Mouse (Mus musculus) kidney, postnatal 10 days (tissue): ENCODE results near the gene Robo4.
A peak's percentile ranks its signal among the peaks of the same experiment; 100 is the strongest.

Source experiments
- DNase-seq: peaks from one replicate; pipeline ENCODE4 v3.0.0; 2021; ENCODE audit warnings: mixed read lengths

Robo4 gene

DNA sequence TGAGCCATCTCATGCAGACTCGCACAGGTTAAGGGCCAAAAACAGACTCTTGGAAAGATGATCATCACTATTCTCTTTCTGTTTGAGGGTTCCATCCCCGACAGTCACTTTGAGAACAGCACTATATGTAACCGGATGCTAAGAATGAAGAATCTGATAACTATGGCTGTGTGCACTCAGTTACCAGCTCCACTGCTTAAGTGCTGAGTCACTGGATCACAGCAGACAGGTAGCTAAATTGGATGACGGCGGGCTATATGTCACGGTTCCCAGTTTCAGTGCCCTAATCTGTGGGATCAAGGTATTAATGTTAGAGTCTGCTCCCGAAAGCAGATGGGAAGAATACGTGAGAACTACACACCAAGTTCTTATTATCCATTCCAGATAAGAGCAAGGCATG lies 54.2 kb downstream of the Robo4 start:
- DNase-seq, result no peak

- peak; percentile 44 for DNase-seq
These were observed 54.8 kb downstream of the Robo4 start for GRCm38 (mm10) chr9:37456481-37456910.

DNA sequence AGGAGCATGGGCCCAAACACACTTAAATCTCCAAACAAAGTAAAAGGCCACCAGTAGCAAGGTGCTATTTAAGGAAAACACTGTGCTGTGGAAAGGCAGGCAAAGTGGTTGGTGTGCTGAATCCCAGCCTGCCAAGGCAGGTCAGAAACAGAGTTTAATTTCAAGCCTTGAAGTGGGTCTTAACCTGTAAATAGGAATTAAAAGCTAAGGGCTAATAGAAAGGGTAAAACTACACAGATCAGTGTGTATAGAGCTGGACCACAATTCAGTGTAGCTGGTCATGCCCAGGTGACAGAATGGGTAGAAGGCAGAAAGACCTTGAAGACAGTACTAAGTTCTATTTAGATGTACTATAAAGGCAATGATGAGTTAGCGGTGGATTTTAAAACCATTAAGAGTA lies 55.5 kb downstream of the Robo4 start:
- no peak for DNase-seq

GRCm38 (mm10) chr9:37459665-37460042 lies 58.0 kb downstream of the Robo4 start:
- DNase-seq, result no peak

DNA sequence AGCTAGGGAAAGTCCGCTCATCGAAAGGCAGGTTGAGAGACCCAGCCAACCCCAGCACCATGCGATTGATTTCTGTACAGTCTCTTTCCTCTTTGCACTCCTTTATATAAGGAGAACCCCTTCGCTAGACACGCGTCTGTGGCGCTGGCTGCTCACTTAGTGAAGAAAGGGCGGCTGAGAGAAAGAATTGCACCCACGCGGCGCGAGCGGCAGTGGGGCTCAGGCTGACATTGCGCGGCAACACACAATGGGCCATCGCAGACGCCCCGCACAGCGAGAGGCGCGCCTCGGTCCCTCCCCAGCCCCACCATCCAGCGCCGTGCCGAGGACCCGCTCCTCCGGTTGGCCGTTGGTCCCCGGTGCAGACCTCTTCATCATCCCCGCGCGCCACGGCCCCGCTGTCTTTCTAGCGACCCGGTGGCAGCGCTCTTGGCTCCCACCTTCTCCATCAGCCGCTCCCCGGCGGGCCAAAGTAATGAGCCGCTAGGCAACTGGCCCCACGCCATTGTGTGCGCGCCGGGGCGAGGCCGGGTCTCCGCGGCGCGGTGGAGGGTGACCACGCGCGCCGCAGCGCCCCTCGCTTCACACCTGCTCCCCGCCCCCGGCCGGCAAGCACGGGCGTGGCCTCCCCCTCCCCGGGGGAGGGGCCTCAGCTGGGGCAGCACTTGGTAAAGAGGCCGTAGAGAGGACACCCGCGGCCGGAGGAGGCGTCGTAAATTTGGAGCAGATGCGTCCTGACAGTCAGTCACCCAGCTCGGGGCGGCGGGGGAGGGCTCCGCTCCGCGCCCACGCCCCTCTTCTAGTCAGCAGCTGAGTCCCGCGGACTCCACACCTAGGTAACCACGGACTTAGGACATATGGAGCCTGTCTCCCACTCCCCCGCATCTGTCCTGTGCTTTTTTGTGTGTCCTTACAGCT lies 58.6 kb downstream of the Robo4 start:
- peak; percentile 56 for DNase-seq

GRCm38 (mm10) chr9:37460961-37461340 lies 59.3 kb downstream of the Robo4 start:
- DNase-seq, result no peak

DNA sequence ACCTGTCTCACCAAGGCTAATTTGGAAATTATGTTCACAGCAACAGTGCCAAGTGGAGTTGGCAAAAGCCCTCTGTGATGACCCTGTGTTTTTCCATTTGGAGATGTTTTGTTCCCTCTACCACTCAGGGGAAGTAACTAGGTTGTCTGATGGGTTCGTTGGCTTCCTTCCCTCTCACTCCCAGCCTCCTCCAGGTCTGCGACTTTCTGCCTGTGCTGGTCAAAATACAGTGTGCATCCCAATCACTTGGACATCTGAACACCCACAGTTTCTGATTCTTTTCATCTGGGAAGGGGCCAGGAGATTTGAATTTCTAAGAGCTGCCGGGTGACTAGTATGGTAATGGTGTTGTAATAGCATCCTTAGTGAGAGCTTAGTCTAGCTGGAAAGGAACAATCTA lies 59.9 kb downstream of the Robo4 start:
- DNase-seq, result no peak

- peak; percentile 74 for DNase-seq
These were observed 61.1 kb downstream of the Robo4 start for GRCm38 (mm10) chr9:37462764-37463163.
